Mouse (Mus musculus): Measurements from ENCODE around the gene Lamc1. TPM values are rescaled to one million over a fixed set of nuclear protein-coding genes. Genes with fewer than 3 reads are reported as not detected.
A peak's percentile ranks its signal among the peaks of the same experiment; 100 is the strongest.

Gene Lamc1
- polyA plus RNA-seq, 1 experiment from 2014 or later, result 41.6 TPM

DNA sequence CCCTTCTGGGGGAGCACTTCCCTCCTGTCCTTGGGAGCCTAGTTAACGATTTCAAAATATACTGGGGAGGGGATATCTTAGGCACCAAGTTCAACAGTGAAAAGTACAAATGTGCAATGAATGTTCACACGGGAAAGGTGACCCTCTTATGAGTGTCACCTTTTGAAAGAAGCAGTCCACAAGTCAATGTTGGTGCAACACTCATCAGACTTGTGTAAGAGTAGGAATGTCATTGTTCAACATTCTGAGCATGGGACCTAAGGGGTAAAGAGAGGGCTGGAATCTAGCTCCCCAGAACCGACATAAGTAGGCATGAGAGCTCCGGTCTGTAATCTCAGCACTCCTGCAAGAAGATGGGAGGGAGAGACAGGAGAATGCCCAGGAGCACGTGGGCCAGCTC lies 45.1 kb downstream of the Lamc1 start:
- TF ChIP-seq CTCF (IDR thresholded peaks at IDR 0.05; ENCODE audit: low read depth), result no peak
- TF ChIP-seq EP300 (optimal IDR thresholded peaks at IDR 0.05), result no peak
- DNase-seq (ENCODE audit: low spot score) (no peak), ATAC-seq (ENCODE audit: low FRiP score, low TSS enrichment) (no peak)
- Histone ChIP-seq H3K9ac (ENCODE audit: low read length) (no peak overlapping the region), H3K4me2 (replicated peaks; ENCODE audit: low read depth) (no peak overlapping the region), H3K4me3 (ENCODE audit: low read depth, low read length) (no peak overlapping the region), H3K9me3 (ENCODE audit: control insufficient read depth, low read length) (no peaks in the 10 kb centered on the region), H3K4me1 (replicated peaks; ENCODE audit: control insufficient read depth, insufficient read depth) (peaks cover 6% of the 10 kb centered on the region), H3K36me3 (ENCODE audit: control insufficient read depth, insufficient read depth, low read length) (no peaks in the 10 kb centered on the region), H3K27ac (replicated peaks) (no peak overlapping the region), H3K27me3 (ENCODE audit: control insufficient read depth, insufficient read depth, low read length) (no peaks in the 10 kb centered on the region)
- WGBS, result 67% methylated on average over 5 of the region's 5 CpGs

DNA sequence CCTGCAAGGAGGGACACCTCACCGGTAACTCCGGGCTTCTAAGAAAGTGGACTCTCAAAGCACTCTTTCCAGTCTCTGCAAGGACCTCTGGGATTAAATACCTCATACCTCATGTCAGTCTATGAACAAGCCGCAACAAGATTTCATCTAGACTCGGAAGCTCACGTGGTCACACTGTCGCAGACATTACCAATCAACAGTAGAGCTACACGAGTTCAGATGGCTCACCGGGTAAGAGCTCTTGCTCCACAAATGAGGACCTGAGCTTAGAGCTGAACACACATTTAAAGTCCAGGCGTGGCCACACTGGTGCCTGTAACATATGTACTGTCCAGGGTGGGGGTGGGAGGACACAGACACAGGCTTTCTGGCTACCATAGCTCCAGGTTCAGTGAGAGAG lies 46.4 kb downstream of the Lamc1 start:
- Histone ChIP-seq H3K9ac (ENCODE audit: low read length) (no peak overlapping the region), H3K36me3 (ENCODE audit: control insufficient read depth, insufficient read depth, low read length) (no peaks in the 10 kb centered on the region), H3K4me3 (ENCODE audit: low read depth, low read length) (no peak overlapping the region), H3K27me3 (ENCODE audit: control insufficient read depth, insufficient read depth, low read length) (no peaks in the 10 kb centered on the region), H3K4me1 (replicated peaks; ENCODE audit: control insufficient read depth, insufficient read depth) (no peaks in the 10 kb centered on the region), H3K9me3 (ENCODE audit: control insufficient read depth, low read length) (no peaks in the 10 kb centered on the region), H3K4me2 (replicated peaks; ENCODE audit: low read depth) (no peak overlapping the region), H3K27ac (replicated peaks) (0 out of 2 replicates have a peak overlapping the region, but pooled peaks have one; percentile 3)
- WGBS, result 65% methylated on average over 9 of the region's 9 CpGs
- ATAC-seq (ENCODE audit: low FRiP score, low TSS enrichment) (0 out of 2 replicates have a peak, but pooled peaks have one; percentile 18), DNase-seq (ENCODE audit: low spot score) (no peak)
- no peak for TF ChIP-seq EP300 (optimal IDR thresholded peaks at IDR 0.05)
- no peak for TF ChIP-seq CTCF (IDR thresholded peaks at IDR 0.05; ENCODE audit: low read depth)

DNA sequence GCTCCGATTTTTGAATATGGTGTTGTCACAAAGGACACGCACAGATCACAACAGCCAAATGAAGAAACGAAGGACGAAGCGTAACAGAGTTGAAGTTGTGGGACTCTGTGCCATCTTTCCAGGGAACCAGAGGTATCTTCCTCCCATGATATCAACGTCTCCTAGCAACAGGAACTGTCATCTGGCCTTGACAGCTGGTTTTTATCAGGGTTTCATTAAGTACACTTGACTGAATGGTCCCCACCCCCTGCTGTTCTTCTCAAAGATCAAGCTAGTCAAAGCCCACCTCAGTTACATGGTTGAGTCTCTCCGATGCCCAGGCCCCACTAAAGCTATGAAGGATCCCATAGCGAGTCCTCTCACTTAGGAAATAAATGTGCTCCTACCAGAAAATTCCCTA lies 47.4 kb downstream of the Lamc1 start:
- WGBS, result 89% methylated on average over 8 of the region's 8 CpGs
- H3K9ac ChIP-seq (ENCODE audit: low read length), result no peak overlapping the region
- H3K27me3 ChIP-seq (ENCODE audit: control insufficient read depth, insufficient read depth, low read length), result no peaks in the 10 kb centered on the region
- no peak for ATAC-seq (ENCODE audit: low FRiP score, low TSS enrichment)
- no peaks in the 10 kb centered on the region for H3K36me3 ChIP-seq (ENCODE audit: control insufficient read depth, insufficient read depth, low read length)
- H3K4me1 ChIP-seq (replicated peaks; ENCODE audit: control insufficient read depth, insufficient read depth), result no peaks in the 10 kb centered on the region
- TF ChIP-seq CTCF (IDR thresholded peaks at IDR 0.05; ENCODE audit: low read depth) (no peak), EP300 (optimal IDR thresholded peaks at IDR 0.05) (no peak)
- no peak overlapping the region for H3K4me2 ChIP-seq (replicated peaks; ENCODE audit: low read depth)
- DNase-seq (ENCODE audit: low spot score), result no peak
- no peaks in the 10 kb centered on the region for H3K9me3 ChIP-seq (ENCODE audit: control insufficient read depth, low read length)
- no peak overlapping the region for H3K27ac ChIP-seq (replicated peaks)
- H3K4me3 ChIP-seq (ENCODE audit: low read depth, low read length), result no peak overlapping the region

DNA sequence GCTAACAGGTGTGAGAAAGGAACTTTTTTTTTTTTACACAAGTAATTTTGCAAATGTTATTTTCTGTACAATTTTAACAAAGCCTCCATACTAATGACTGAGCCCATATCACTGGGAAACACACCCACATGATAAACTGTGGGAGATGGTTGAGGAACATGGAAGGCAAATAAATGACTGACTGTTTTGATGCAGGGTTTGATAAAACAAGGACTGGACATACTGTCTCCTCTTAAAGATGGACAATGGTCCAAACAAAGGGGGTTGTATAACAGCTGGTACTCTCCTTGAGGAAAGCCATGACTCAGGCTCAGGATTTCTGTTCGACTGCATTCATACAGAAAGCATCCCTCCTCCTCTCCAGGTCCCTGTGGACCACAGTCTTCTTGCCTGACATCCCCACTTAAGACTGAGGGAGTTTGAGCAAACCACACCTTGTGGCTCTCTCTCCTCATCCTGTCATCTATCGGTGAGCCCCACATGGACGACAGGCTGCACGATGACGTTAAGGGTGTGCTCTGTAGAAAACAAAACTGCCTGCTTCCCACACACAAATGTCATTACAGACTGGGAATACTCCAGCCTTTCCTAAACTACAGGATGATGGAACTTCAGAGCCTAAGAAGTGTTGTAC lies 50.1 kb downstream of the Lamc1 start:
- DNase-seq (ENCODE audit: low spot score) (no peak), ATAC-seq (ENCODE audit: low FRiP score, low TSS enrichment) (no peak)
- H3K9ac ChIP-seq (ENCODE audit: low read length), result no peak overlapping the region
- no peaks in the 10 kb centered on the region for H3K9me3 ChIP-seq (ENCODE audit: control insufficient read depth, low read length)
- 65% methylated on average over 5 of the region's 5 CpGs for WGBS
- no peaks in the 10 kb centered on the region for H3K4me1 ChIP-seq (replicated peaks; ENCODE audit: control insufficient read depth, insufficient read depth)
- H3K4me2 ChIP-seq (replicated peaks; ENCODE audit: low read depth), result no peak overlapping the region
- no peaks in the 10 kb centered on the region for H3K36me3 ChIP-seq (ENCODE audit: control insufficient read depth, insufficient read depth, low read length)
- no peak overlapping the region for H3K4me3 ChIP-seq (ENCODE audit: low read depth, low read length)
- 0 out of 2 replicates have a peak overlapping the region, but pooled peaks have one; percentile 18 for H3K27ac ChIP-seq (replicated peaks)
- H3K27me3 ChIP-seq (ENCODE audit: control insufficient read depth, insufficient read depth, low read length), result no peaks in the 10 kb centered on the region
- TF ChIP-seq CTCF (IDR thresholded peaks at IDR 0.05; ENCODE audit: low read depth), result no peak

DNA sequence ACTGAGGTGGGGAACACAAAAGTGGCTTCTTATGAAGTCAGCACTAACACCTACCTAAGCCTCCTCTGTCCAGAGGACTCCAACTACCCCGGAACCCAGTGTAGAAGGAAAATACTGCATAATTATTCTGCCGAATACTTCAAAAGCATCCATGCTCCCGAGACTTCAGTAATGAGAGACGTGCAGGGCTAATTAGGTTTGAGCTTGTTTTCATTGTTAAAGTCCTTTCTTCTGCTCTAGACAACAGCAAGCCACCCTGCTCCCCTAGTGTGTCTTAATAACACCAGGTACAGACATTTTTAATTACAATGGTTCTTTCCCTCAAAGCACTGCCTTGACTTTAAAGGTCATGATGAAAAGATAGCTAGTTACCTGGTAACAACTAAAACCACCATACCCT lies 51.1 kb downstream of the Lamc1 start:
- no peak for ATAC-seq (ENCODE audit: low FRiP score, low TSS enrichment)
- Histone ChIP-seq H3K9ac (ENCODE audit: low read length) (no peak overlapping the region), H3K27me3 (ENCODE audit: control insufficient read depth, insufficient read depth, low read length) (no peaks in the 10 kb centered on the region), H3K4me2 (replicated peaks; ENCODE audit: low read depth) (no peak overlapping the region), H3K4me1 (replicated peaks; ENCODE audit: control insufficient read depth, insufficient read depth) (no peaks in the 10 kb centered on the region), H3K27ac (replicated peaks) (no peak overlapping the region), H3K9me3 (ENCODE audit: control insufficient read depth, low read length) (no peaks in the 10 kb centered on the region), H3K36me3 (ENCODE audit: control insufficient read depth, insufficient read depth, low read length) (no peaks in the 10 kb centered on the region), H3K4me3 (ENCODE audit: low read depth, low read length) (no peak overlapping the region)
- WGBS, result 79% methylated on average over 4 of the region's 4 CpGs
- no peak for DNase-seq (ENCODE audit: low spot score)
- TF ChIP-seq CTCF (IDR thresholded peaks at IDR 0.05; ENCODE audit: low read depth) (no peak), EP300 (optimal IDR thresholded peaks at IDR 0.05) (no peak)

DNA sequence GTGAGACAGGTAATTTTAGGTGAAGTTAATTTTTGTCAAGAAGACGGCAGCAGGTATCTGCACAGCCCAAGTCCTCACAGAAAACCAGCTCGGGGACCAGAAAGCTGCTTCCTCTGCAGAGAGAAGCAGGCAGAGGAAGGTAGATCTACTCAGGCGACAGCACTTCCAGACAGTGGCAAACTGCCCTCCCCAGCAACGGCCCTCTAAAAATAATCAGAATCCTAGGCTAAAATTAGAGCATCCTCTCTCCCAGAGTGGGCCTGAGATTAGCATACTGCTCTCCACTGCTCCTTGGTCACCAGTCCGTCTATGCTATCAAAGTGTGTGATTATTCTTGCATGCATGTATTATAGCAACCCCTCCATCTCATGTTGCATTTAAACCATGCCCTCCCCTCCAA lies 52.2 kb downstream of the Lamc1 start:
- Histone ChIP-seq H3K36me3 (ENCODE audit: control insufficient read depth, insufficient read depth, low read length) (no peaks in the 10 kb centered on the region), H3K4me3 (ENCODE audit: low read depth, low read length) (no peak overlapping the region), H3K4me1 (replicated peaks; ENCODE audit: control insufficient read depth, insufficient read depth) (no peaks in the 10 kb centered on the region), H3K9me3 (ENCODE audit: control insufficient read depth, low read length) (no peaks in the 10 kb centered on the region), H3K27ac (replicated peaks) (no peak overlapping the region), H3K4me2 (replicated peaks; ENCODE audit: low read depth) (no peak overlapping the region), H3K27me3 (ENCODE audit: control insufficient read depth, insufficient read depth, low read length) (no peaks in the 10 kb centered on the region), H3K9ac (ENCODE audit: low read length) (0 out of 2 replicates have a peak overlapping the region, but pooled peaks have one; percentile 4)
- WGBS, result 51% methylated on average over 5 of the region's 5 CpGs
- TF ChIP-seq CTCF (IDR thresholded peaks at IDR 0.05; ENCODE audit: low read depth) (no peak), EP300 (optimal IDR thresholded peaks at IDR 0.05) (no peak)
- ATAC-seq (ENCODE audit: low FRiP score, low TSS enrichment), result no peak
- no peak for DNase-seq (ENCODE audit: low spot score)

All from stomach, postnatal 0 days (tissue).